Mouse (Mus musculus) stomach, postnatal 0 days (tissue): ENCODE results near the gene Lpar3. TPM values are rescaled to one million over a fixed set of nuclear protein-coding genes. Genes with fewer than 3 reads are reported as not detected.

ENCODE experiments used
- ATAC-seq: fragments of 200-750 bp; cut with Nextera tagmentation; 2 replicates; pipeline ENCODE4 v1.8.0; 2017; ENCODE audit not compliant: low FRiP score, low TSS enrichment
- DNase-seq: peaks from one replicate; pipeline ENCODE4 v3.0.0-alpha.2; 2016; ENCODE audit warnings: low spot score
- H3K27ac ChIP-seq: fragments of 300-500 bp; sonication (generic); replicated peaks from 2 replicates; pipeline ENCODE4 v1.5.1; 2014; ENCODE audit warnings: mild to moderate bottlenecking, control low read depth
- H3K27me3 ChIP-seq: fragments of 300-500 bp; sonication (generic); 2 replicates; pipeline ENCODE4 v1.6.1; 2014; ENCODE audit warnings: low read length; ENCODE audit not compliant: control insufficient read depth, insufficient read depth
- H3K36me3 ChIP-seq: fragments of 300-500 bp; sonication (generic); 2 replicates; pipeline ENCODE4 v1.6.1; 2014; ENCODE audit warnings: low read length, mixed read lengths; ENCODE audit not compliant: control insufficient read depth, insufficient read depth
- H3K4me1 ChIP-seq: fragments of 300-500 bp; sonication (generic); replicated peaks from 2 replicates; pipeline ENCODE4 v1.6.1; 2014; ENCODE audit warnings: antibody characterized with exemption; ENCODE audit not compliant: control insufficient read depth, insufficient read depth
- H3K4me2 ChIP-seq: fragments of 300-500 bp; sonication (generic); replicated peaks from 2 replicates; pipeline ENCODE4 v1.6.1; 2014; ENCODE audit warnings: low read depth, mild to moderate bottlenecking, control low read depth, moderate library complexity
- H3K4me3 ChIP-seq: fragments of 300-500 bp; sonication (generic); 2 replicates; pipeline ENCODE4 v1.5.1; 2014; ENCODE audit warnings: low read depth, low read length, control low read depth
- H3K9ac ChIP-seq: fragments of 300-500 bp; sonication (generic); 2 replicates; pipeline ENCODE4 v1.6.1; 2014; ENCODE audit warnings: mild to moderate bottlenecking, low read length, control low read depth, mixed read lengths
- H3K9me3 ChIP-seq: fragments of 300-500 bp; sonication (generic); 2 replicates; pipeline ENCODE4 v1.6.1; 2016; ENCODE audit warnings: low read length; ENCODE audit not compliant: control insufficient read depth
- CTCF ChIP-seq: IDR thresholded peaks from 2 replicates; pipeline ENCODE4 v1.5.1; 2016; ENCODE audit warnings: antibody characterized with exemption, low read depth, mild to moderate bottlenecking, moderate library complexity
- EP300 ChIP-seq: optimal IDR thresholded peaks from 2 replicates; pipeline ENCODE3; 2016; ENCODE audit warnings: antibody characterized with exemption
- WGBS: fragments of 180-500 bp; shearing (Covaris S2); extraction: QIAGEN DNeasy Blood & Tissue Kit; methylation state at CpG from one replicate; pipeline ENCODE4 v1.1.7; 2014; 5-methylcytosine and 5-hydroxymethylcytosine counted together
- polyA plus RNA-seq: library from polyadenylated mRNA; unstranded; fragments of >200 nt; fragmentation: Nextera tagmentation; extraction: Ambion mirVana; gene quantifications from 2 replicates; pipeline ENCODE4 v1.2.1, GENCODE M21; 2015

Gene Lpar3
- polyA plus RNA-seq, 1 experiment from 2014 or later = 0.38 TPM

DNA sequence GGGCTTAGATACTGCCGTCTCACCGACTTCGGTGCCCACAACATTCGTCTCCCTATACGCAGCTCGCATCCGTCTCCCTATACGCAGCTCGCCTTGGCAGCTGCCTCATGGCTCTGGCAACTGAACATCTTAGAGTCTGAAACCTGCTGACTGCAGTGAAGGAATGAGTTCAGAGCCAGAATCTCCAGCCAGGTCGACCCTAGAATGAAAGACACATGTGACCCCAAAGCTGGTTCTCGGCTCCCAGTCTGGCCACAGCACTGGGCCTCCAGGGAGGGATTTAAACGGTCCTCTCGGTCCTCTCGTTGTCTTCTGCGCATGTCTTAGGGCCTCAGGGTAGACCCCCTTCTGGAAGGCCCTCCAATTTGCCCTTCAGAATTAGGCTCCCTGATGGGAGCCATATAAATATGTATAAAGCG lies 97.8 kb downstream of the Lpar3 start:
- H3K9ac ChIP-seq = no peak overlapping the region
- H3K36me3 ChIP-seq = no peaks in the 10 kb centered on the region
- H3K27me3 ChIP-seq = no peaks in the 10 kb centered on the region
- no peaks in the 10 kb centered on the region for H3K9me3 ChIP-seq
- DNase-seq (no peak), ATAC-seq (no peak)
- no peaks in the 10 kb centered on the region for H3K4me1 ChIP-seq
- no peak overlapping the region for H3K27ac ChIP-seq
- no peak for TF ChIP-seq CTCF
- no peak for TF ChIP-seq EP300
- WGBS = 70% methylated on average over 16 of the region's 16 CpGs
- no peak overlapping the region for H3K4me3 ChIP-seq
- H3K4me2 ChIP-seq = no peak overlapping the region

- WGBS = 42% methylated on average over 13 of the region's 13 CpGs
- Histone ChIP-seq H3K27ac (no peak overlapping the region), H3K4me1 (no peaks in the 10 kb centered on the region), H3K4me3 (no peak overlapping the region), H3K4me2 (no peak overlapping the region), H3K9me3 (no peaks in the 10 kb centered on the region), H3K9ac (no peak overlapping the region), H3K27me3 (no peaks in the 10 kb centered on the region), H3K36me3 (no peaks in the 10 kb centered on the region)
- DNase-seq (no peak), ATAC-seq (no peak)
- TF ChIP-seq EP300 (no peak), CTCF (no peak)
These were observed 98.2 kb downstream of the Lpar3 start for GRCm38 (mm10) chr3:146318987-146319386.

DNA sequence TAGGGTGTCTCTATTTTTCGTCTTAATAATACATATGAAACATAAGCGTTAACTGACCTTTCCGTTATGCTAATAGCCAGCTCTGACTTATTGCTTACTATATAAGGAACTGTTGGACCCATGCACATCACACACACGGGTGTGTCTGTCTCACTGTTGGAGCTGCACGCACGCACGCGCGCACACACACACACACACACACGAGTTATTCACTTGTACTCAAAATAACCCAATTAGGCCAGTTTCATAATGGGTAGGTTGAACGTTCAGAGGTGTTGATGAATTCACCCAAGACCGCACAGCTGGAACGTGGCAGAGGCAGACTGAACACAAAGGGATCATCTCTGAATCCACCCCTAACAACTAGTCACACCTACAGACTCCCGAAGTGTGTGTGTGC lies 98.7 kb downstream of the Lpar3 start:
- WGBS = 77% methylated on average over 14 of the region's 14 CpGs
- Histone ChIP-seq H3K9me3 (no peaks in the 10 kb centered on the region), H3K4me2 (no peak overlapping the region), H3K36me3 (no peaks in the 10 kb centered on the region), H3K27me3 (no peaks in the 10 kb centered on the region), H3K9ac (no peak overlapping the region), H3K4me1 (no peaks in the 10 kb centered on the region), H3K27ac (no peak overlapping the region), H3K4me3 (no peak overlapping the region)
- ATAC-seq = no peak
- no peak for DNase-seq
- no peak for TF ChIP-seq EP300
- no peak for TF ChIP-seq CTCF

GRCm38 (mm10) chr3:146324949-146325348 lies 104.2 kb downstream of the Lpar3 start:
- Histone ChIP-seq H3K4me1 (no peaks in the 10 kb centered on the region; the same call in 1 of the 2 replicates), H3K36me3 (no peaks in the 10 kb centered on the region), H3K4me3 (no peak overlapping the region), H3K9me3 (no peaks in the 10 kb centered on the region), H3K9ac (no peak overlapping the region), H3K27ac (no peak overlapping the region), H3K4me2 (no peak overlapping the region), H3K27me3 (no peaks in the 10 kb centered on the region)
- WGBS = 76% methylated on average over 8 of the region's 8 CpGs
- DNase-seq (no peak), ATAC-seq (no peak)
- TF ChIP-seq EP300 (no peak), CTCF (no peak)

- TF ChIP-seq CTCF (no peak), EP300 (no peak)
- DNase-seq (no peak), ATAC-seq (no peak)
- Histone ChIP-seq H3K4me1 (no peaks in the 10 kb centered on the region; the same call in 1 of the 2 replicates), H3K36me3 (no peaks in the 10 kb centered on the region), H3K27me3 (no peaks in the 10 kb centered on the region), H3K9ac (no peak overlapping the region), H3K4me2 (no peak overlapping the region), H3K9me3 (no peaks in the 10 kb centered on the region), H3K27ac (no peak overlapping the region), H3K4me3 (no peak overlapping the region)
- WGBS = 48% methylated on average over 13 of the region's 17 CpGs
These were observed 106.2 kb downstream of the Lpar3 start for GRCm38 (mm10) chr3:146326743-146327536.

DNA sequence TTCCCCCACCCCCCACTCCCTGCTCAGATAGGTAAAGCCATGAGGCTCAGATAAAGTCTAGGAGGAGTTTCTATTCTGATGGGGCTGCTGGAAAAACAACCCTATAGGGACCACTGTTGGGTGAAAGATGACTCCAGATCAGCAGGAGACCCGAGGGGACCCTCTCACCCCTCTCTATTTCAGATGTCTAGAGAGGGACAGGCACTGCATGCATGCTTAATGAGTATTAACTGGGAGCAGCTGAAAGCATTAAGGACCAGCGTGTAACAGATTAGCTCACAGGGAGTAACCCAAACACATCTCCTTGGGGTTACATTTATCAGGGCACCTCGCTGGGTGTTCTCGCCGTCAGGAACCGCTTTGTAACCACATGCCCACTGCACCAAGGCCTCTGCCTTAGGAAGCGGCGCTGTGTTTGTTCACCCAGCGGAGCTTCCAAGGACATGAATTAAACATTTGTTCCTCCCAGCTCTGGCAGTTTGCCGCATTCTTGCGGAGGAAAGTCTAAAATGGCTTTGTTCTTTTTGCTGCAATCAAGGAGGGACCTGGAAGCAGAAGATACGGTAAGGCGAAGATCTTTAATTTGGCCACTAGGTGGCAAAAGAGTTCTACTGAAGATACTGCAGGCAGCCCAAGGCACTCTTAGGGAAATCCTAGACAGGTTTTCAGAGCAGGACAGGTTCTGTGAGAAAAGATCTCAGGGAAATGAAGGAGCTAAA lies 106.9 kb downstream of the Lpar3 start:
- Histone ChIP-seq H3K9me3 (no peaks in the 10 kb centered on the region), H3K9ac (peak overlapping the region; percentile 24; the same call in 1 of the 2 replicates), H3K4me2 (peak overlapping the region; percentile 53), H3K27ac (no peak overlapping the region), H3K27me3 (no peaks in the 10 kb centered on the region), H3K4me3 (peak overlapping the region; percentile 27), H3K36me3 (no peaks in the 10 kb centered on the region), H3K4me1 (no peaks in the 10 kb centered on the region; the same call in 1 of the 2 replicates)
- no peak for TF ChIP-seq EP300
- TF ChIP-seq CTCF = peak; percentile 92
- ATAC-seq (peak; percentile 88), DNase-seq (peak; percentile 64)
- WGBS = 0% methylated on average over 13 of the region's 13 CpGs
